Mouse (Mus musculus) ES-E14 (cell line): ENCODE measurements at regions not wholly inside any gene's neighbourhood (a gene's known extent, or its start where the extent isn't known, plus 50 kb on each side); places are given as distances from the start of the nearest gene placed in this dataset.

Source experiments
- HCFC1 ChIP-seq: IDR thresholded peaks from 2 replicates; pipeline ENCODE4 v1.6.1; 2012; ENCODE audit warnings: low read length, inconsistent platforms, borderline replicate concordance; ENCODE audit not compliant: insufficient read depth
- ZC3H11A ChIP-seq: IDR thresholded peaks from 2 replicates; pipeline ENCODE4 v1.6.1; 2012; ENCODE audit warnings: low read depth, mild to moderate bottlenecking, inconsistent platforms, low read length, borderline replicate concordance
- ZNF384 ChIP-seq: IDR thresholded peaks from 2 replicates; pipeline ENCODE4 v1.6.1; 2012; ENCODE audit warnings: low read depth, low read length, inconsistent platforms

DNA sequence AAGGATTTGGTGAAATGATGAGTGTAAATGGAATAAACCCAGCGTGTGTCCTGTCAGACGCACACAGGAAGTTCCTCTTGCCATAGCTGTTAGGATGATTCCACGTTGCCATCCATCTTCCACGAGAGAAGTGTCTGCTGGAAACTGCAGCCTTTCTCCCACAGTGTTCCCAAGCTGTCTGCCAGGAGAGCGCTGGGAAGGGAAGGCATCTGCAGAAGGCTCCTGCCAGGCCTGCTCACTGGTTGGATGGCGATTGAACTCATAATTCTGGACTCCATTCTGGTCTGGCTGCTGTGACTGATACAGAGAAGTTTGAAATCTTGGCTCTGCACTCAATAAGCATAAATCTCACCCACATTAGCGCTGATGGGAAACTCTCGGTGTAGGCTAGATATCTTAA is 69.5 kb upstream of the Mrps9 start:
- TF ChIP-seq ZNF384 (no peak), ZC3H11A (no peak), HCFC1 (no peak)
